Mouse (Mus musculus) T-helper 17 cell (primary cell): Measurements from ENCODE around the gene Gm4881.
"Not testable (repeated sequence)": the region's sequence is repeated elsewhere in the genome, so short reads cannot be mapped to it uniquely, and the experiment has no call there.

Experiments used
- in situ Hi-C, 2 experiments: fragments of 300-600 bp; cut with MboI, MseI; formaldehyde crosslinking; loops; 1 replicate in 1 of 2; 2 replicates in 1 of 2; pipeline ENCODE4 v1.15.1; 2025; ENCODE audit warnings: high pct_unique_total_duplicates in 2 of 2

Gm4881 gene

GRCm38 (mm10) chr7:24901842-24902241 is 42.5 kb downstream of the Gm4881 start:
- in situ Hi-C loops = loop anchor here in 1 of 2 experiments (10.0 kb wide), 1 partner anchor 527 kb away; the partner anchor contains the start of gene Kcnn4

DNA sequence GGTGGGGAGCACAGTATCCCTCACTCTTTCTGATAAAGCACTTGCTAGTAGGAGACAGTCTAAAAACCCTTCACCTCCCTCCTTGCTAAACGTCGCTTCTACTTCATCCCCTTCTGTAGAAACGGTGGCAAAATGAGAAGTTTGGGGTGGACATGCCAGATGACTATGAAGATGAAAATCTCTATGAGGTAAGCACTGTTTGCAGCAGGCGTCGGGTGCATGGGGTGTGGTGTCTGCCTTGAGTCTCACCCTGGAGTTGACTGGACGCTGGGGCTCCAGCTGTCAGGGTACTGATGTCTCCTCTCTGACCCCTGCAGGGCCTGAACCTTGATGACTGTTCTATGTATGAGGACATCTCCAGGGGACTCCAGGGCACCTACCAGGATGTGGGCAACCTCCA is 43.2 kb downstream of the Gm4881 start:
- in situ Hi-C loops = loop anchor here in 1 of 2 experiments (10.0 kb wide), 1 partner anchor 526 kb away; the partner anchor contains the start of gene Kcnn4

DNA sequence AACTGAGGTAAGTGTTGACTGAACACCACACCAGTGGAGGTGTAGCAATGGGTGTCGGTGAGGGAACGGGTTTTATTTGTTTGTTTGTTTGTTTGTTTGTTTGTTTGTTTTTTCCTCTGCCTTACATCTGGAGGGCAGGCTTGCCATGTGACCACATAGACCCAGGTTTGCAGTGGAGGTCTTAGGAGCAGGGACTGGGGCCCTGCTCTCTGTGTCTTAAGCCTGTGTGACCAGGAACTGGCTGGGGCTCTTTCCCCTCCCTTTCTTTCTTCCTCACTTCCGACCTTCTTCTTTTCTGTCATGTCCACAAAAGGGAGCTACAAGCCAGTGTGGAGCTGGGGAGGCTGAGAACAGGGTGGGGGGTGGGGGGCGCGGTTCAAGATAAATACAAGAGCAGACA is 46.3 kb downstream of the Gm4881 start:
- in situ Hi-C loops = no loop called here

- in situ Hi-C loops = no loop called here
Observed at GRCm38 (mm10) chr7:24897224-24897623, 47.1 kb downstream of the Gm4881 start, which contains the start of gene Cd79a. TSS of gene Cd79a (plus strand) at chr7:24897381.

DNA sequence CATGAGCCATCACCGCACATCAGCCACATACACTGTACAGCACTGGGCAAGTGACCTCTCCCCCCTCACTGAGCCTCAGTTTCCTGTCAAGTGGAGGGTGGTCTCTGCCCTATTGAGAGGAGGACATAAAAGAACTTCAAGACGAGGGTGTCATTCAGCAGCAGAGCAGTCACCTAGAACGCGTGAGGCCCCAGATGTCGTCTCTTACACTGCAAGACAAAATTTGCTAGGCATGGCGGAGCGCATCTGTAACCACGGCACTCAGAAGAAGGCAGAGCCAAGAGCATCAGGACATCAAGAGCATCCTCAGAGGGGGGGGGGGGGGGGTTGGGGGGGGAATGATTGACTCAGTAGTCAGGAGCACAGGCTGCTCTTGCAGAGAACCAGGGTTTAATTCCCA is 48.0 kb downstream of the Gm4881 start:
- in situ Hi-C loops = no loop called here

- in situ Hi-C loops = not testable (repeated sequence)
Observed at GRCm38 (mm10) chr7:24895749-24896148, 48.5 kb downstream of the Gm4881 start.

- in situ Hi-C loops = no loop called here
Observed at GRCm38 (mm10) chr7:24892125-24892583, 52.1 kb downstream of the Gm4881 start.

DNA sequence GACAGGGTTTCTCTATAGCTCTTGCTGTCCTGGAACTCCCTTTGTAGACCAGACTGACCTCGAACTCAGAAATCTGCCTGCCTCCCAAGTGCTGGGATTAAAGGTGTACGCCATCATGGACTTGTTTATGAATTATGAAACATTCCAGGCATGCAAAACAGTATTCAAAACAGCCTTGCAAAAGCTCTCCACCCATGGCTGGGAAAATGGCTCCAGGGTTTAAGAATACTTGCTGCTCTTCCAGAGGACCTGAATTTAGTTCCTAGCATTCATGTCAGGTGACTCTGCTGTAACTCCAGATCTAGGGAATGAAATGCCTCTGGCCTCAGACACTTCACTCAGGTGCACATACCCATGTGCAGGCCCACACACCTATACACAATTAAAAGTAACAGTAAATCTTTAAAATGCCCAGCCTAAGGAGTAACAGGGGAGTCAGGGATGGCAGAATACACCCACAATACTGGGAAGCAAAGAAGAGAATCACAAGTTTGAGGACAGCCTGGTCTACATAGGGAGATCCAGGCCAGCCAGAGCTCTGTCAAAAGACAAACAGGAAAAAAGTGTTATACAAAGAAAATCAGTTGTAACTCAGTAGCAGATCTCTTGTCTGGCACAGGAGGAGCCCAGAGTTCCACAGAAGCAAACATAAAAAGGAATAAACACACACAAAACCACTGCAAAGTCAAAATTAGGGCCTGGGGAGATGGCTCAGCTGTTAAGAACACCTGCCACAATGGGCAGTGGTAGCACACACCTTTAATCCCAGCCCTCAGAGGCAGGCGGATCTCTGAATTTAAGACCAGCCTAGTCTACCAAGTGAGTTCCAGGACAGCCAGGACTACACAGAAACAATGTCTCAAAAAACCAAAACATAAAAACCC is 52.8 kb downstream of the Gm4881 start:
- in situ Hi-C loops = no loop called here

- in situ Hi-C loops = no loop called here
Observed at GRCm38 (mm10) chr7:24890281-24891216, 53.7 kb downstream of the Gm4881 start.

- in situ Hi-C loops = loop anchor here in 1 of 2 experiments (10.0 kb wide), 1 partner anchor 505 kb away; no protein-coding TSS in a partner anchor
Observed at GRCm38 (mm10) chr7:24889431-24890220, 54.7 kb downstream of the Gm4881 start.

GRCm38 (mm10) chr7:24887096-24887495 is 57.2 kb downstream of the Gm4881 start:
- in situ Hi-C loops = loop anchor here in 1 of 2 experiments (10.0 kb wide), 1 partner anchor 502 kb away; no protein-coding TSS in a partner anchor

- in situ Hi-C loops = loop anchor here in 1 of 2 experiments (10.0 kb wide), 1 partner anchor 501 kb away; no protein-coding TSS in a partner anchor
Observed at GRCm38 (mm10) chr7:24886308-24886633, 58.0 kb downstream of the Gm4881 start.

DNA sequence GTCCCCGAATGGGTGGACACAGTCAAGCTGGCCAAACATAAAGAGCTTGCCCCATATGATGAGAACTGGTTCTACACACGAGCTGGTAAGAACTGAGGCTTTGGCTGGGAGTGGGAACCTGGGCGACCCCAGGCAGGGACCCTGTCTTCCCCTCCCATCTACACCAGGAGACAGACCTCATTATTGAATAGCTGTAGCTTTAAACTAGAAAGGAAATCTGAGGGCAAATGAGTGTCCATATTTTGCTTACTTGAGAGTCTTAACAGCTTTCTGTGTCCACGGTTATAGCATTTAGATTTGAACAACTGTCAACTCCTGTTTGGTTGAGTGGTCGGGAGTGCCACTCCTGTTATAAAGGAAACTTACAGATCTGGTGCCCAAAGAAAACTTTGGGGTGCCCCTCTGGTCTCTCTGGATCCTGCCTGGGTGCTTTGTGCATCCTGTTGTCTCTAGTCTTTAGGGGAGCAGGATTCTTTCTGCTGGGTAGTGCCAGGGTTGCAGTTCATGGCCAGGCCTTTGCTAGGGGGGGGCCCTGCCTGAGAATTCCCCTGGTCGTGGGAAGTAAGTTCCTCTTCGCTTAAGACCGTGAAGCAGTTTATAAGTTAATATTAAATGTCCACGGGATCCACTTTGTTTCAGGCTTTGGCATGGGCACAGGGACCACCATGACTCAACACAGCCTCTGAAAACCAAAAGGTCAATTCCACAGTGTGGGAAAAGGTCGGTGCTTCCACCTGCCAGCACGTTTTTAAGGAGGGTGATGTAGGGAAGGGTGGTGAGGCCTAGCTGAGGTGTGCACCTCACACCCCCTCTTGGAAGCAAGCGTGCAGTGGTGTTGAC is 58.6 kb downstream of the Gm4881 start:
- in situ Hi-C loops = loop anchor here in 1 of 2 experiments (10.0 kb wide), 1 partner anchor 501 kb away; no protein-coding TSS in a partner anchor

GRCm38 (mm10) chr7:24884693-24885291 is 59.5 kb downstream of the Gm4881 start:
- in situ Hi-C loops = loop anchor here in 1 of 2 experiments (5.0 to 10.0 kb wide), 2 partner anchors 67 to 500 kb away; no protein-coding TSS in a partner anchor

GRCm38 (mm10) chr7:24883896-24884692 is 60.2 kb downstream of the Gm4881 start, which contains the start of gene Rps19:
TSS of gene Rps19 (plus strand) at chr7:24884371.
- in situ Hi-C loops = loop anchor here in 1 of 2 experiments (5.0 to 10.0 kb wide), 2 partner anchors 67 to 499 kb away; no protein-coding TSS in a partner anchor

GRCm38 (mm10) chr7:24882416-24883199 is 61.7 kb downstream of the Gm4881 start:
- in situ Hi-C loops = loop anchor here in 1 of 2 experiments (5.0 to 10.0 kb wide), 2 partner anchors 65 to 498 kb away; no protein-coding TSS in a partner anchor

GRCm38 (mm10) chr7:24879620-24880019 is 64.7 kb downstream of the Gm4881 start:
- in situ Hi-C loops = loop anchor here in 1 of 2 experiments (5.0 to 10.0 kb wide), 2 partner anchors 62 to 495 kb away; no protein-coding TSS in a partner anchor
